Mouse (Mus musculus) liver, adult 10 weeks (tissue): ENCODE data around the gene Txndc9. TPM values are rescaled to one million over a fixed set of nuclear protein-coding genes. Genes with fewer than 3 reads are reported as not detected.

Experiments used
- polyA plus RNA-seq: library from polyadenylated mRNA; stranded (reverse); fragments of 350-450 nt; fragmentation: Illumina TruSeq; extraction: RNeasy Lipid Tissue Mini Kit (QIAGEN cat#74804); gene quantifications from one replicate; pipeline ENCODE4 v1.2.3, GENCODE M21; 2014; ENCODE audit warnings: low read depth, low replicate concordance

Gene Txndc9
- polyA plus RNA-seq = 84.7 TPM

DNA sequence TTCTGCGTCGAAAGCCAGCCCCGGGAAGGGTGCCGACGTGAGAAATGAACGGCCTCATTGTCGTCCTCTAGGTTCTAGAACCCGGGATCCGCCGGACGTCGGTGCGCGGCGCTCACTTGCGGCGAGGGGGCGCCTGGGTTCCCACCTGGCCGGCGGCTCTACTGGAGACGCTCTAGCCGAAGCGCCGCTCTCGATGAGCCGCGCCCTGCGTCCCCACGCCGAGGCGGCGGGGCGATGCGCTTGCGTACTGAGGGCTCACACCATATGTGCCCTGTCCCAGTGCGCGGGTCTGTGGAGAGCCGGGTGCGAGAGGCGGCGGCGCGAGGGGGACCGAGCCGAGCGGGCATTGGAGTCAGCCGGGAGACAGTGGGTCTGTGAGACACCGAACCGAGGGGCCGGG, at the start of gene Txndc9, which contains the start of gene Eif5b:
Txndc9 (minus strand) TSS at position 27 of the 400 bp plus-strand sequence.
Eif5b (plus strand) TSS at position 144 of the 400 bp plus-strand sequence.

DNA sequence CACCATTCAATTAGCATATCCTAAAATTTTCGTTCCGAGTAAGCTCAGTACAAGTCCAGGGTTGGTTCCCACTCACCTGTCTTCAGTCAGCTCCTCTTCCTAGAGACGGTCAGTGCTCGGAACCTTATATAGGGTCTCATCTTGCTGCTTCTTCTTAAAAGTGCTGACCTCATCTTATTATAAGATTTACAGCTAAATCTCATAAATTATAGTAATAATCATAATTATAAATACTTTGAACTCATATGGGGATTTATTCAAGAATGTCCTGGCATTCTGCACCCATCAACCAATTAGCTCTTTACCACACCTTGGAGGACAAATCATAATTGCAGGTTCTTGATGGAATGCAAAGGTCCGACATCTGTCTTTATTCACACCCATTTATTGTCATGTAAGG, 40.0 kb downstream of the Txndc9 start, which contains the start of gene Lyg1:
Lyg1 (minus strand) TSS at position 101 of the 400 bp plus-strand sequence.

Other genes starting within 250 kb of the Txndc9 start
- gene Tsga10, start 131.5 kb downstream of the Txndc9 start, polyA plus RNA-seq = 3.6 TPM
- gene Lipt1, start 126.2 kb downstream of the Txndc9 start, polyA plus RNA-seq = 11.0 TPM
- 32.9 TPM for gene Mitd1, start 107.5 kb downstream of the Txndc9 start, polyA plus RNA-seq
- gene Mrpl30, start 107.4 kb downstream of the Txndc9 start, polyA plus RNA-seq = 203 TPM
- not detected for gene Lyg2, start 81.4 kb downstream of the Txndc9 start, polyA plus RNA-seq
- not detected for gene Lyg1, start 40.1 kb downstream of the Txndc9 start, polyA plus RNA-seq
- gene Eif5b, start 117 bp upstream of the Txndc9 start, polyA plus RNA-seq = 41.5 TPM
- gene Rev1, start 131.9 kb upstream of the Txndc9 start, polyA plus RNA-seq = 10.9 TPM